Mouse (Mus musculus) spleen, adult 2 months (tissue): ENCODE data around the gene Mdm4.

Experiments
- CTCF ChIP-seq: fragments of 200-500 bp; IDR thresholded peaks from 2 replicates; pipeline ENCODE4 v1.5.1; 2011; ENCODE audit warnings: mild to moderate bottlenecking, inconsistent platforms; ENCODE audit not compliant: insufficient read depth, insufficient read length, insufficient replicate concordance; ENCODE audit errors: extremely low read depth
- POLR2A ChIP-seq: fragments of 200-500 bp; IDR thresholded peaks from 2 replicates; pipeline ENCODE4 v1.6.1; 2011; ENCODE audit warnings: low read depth, low read length, inconsistent platforms

DNA sequence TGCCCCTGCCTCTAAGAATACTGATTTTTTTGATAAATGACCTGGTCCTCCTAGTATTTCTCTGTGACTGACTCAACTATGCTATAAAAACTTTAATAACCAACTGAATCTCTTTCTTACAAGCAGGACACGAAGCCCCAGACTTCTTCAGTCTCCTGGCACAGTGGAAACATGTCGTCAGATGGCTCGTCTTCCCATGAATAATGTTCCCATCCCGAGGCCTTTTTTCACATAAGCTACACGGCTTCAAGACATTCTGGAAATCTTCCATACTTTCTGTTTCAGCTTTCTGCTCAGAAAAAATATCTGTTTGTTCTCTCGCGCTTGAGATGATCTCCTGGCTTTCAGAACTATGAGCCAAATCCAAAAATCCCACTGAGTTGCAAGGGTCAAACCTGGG, 38.8 kb downstream of the Mdm4 start:
- TF ChIP-seq CTCF (no peak), POLR2A (no peak)
